Mouse (Mus musculus) gastrocnemius, adult 2 months (tissue): Measurements from ENCODE around the gene Sbno2. TPM values are rescaled to one million over a fixed set of nuclear protein-coding genes. Genes with fewer than 3 reads are reported as not detected.

Source experiments
- DNase-seq: peaks from one replicate; pipeline ENCODE4 v3.0.0; 2022
- H3K27ac ChIP-seq: fragments of 200-600 bp; 2 replicates; pipeline ENCODE4 v1.8.1; 2022; ENCODE audit warnings: mild to moderate bottlenecking
- H3K4me3 ChIP-seq: fragments of 200-600 bp; 2 replicates; pipeline ENCODE4 v1.8.1; 2022; ENCODE audit warnings: mild to moderate bottlenecking, moderate library complexity
- CTCF ChIP-seq: fragments of 200-600 bp; IDR thresholded peaks from 2 replicates; pipeline ENCODE4 v1.8.1; 2022; ENCODE audit warnings: antibody characterized with exemption, mild to moderate bottlenecking, moderate library complexity
- intact Hi-C: fragments of 180-260 bp; cut with DNase I; formaldehyde crosslinking; loops from one replicate; pipeline ENCODE4 v1.15.1; 2025
- total RNA-seq, 2 experiments: library from RNA; stranded (reverse); gene quantifications; 2 replicates each; pipeline ENCODE4 v1.2.3; 2021

Gene Sbno2
- total RNA-seq, 2 experiments from 2014 or later = 6.2 to 7.1 TPM

GRCm38 (mm10) chr10:80094684-80095083 is 10.7 kb downstream of the Sbno2 start:
- DNase-seq = no peak
- H3K4me3 ChIP-seq = no peak overlapping the region
- no peak for TF ChIP-seq CTCF
- intact Hi-C loops = no loop called here
- H3K27ac ChIP-seq = peak overlapping the region; percentile 54; the same call in 1 of the 2 replicates

- TF ChIP-seq CTCF = no peak
- Histone ChIP-seq H3K4me3 (no peak overlapping the region), H3K27ac (no peak overlapping the region; the same call in 1 of the 2 replicates)
- no peak for DNase-seq
- intact Hi-C loops = no loop called here
Observed at GRCm38 (mm10) chr10:80094085-80094484, 11.3 kb downstream of the Sbno2 start.

GRCm38 (mm10) chr10:80092690-80093089 is 12.7 kb downstream of the Sbno2 start:
- intact Hi-C loops = no loop called here
- DNase-seq = no peak
- Histone ChIP-seq H3K27ac (no peak overlapping the region; the same call in 1 of the 2 replicates), H3K4me3 (no peak overlapping the region)
- TF ChIP-seq CTCF = no peak

- H3K4me3 ChIP-seq = no peak overlapping the region
- intact Hi-C loops = no loop called here
- no peak for DNase-seq
- no peak for TF ChIP-seq CTCF
- H3K27ac ChIP-seq = 0 out of 2 replicates have a peak overlapping the region, but pooled peaks have one; percentile 21
Observed at GRCm38 (mm10) chr10:80091527-80091926, 13.8 kb downstream of the Sbno2 start.

- intact Hi-C loops = no loop called here
- Histone ChIP-seq H3K4me3 (no peak overlapping the region), H3K27ac (no peak overlapping the region)
- no peak for DNase-seq
- TF ChIP-seq CTCF = no peak
Observed at GRCm38 (mm10) chr10:80089146-80089545, 16.2 kb downstream of the Sbno2 start.

GRCm38 (mm10) chr10:80087483-80087882 is 17.9 kb downstream of the Sbno2 start:
- no peak overlapping the region for H3K4me3 ChIP-seq

GRCm38 (mm10) chr10:80086847-80087246 is 18.5 kb downstream of the Sbno2 start:
- no peak for TF ChIP-seq CTCF
- intact Hi-C loops = no loop called here
- peak overlapping the region; percentile 46 for H3K27ac ChIP-seq
- peak; percentile 76 for DNase-seq
- no peak overlapping the region for H3K4me3 ChIP-seq

More at GRCm38 (mm10) chr10:80087483-80087882, 17.9 kb downstream of the Sbno2 start:
- no peak for TF ChIP-seq CTCF
- intact Hi-C loops = no loop called here
- no peak for DNase-seq
- peak overlapping the region; percentile 46 for H3K27ac ChIP-seq

GRCm38 (mm10) chr10:80084817-80085487 is 20.4 kb downstream of the Sbno2 start:
- no peak for TF ChIP-seq CTCF
- peak; percentile 65 for DNase-seq
- Histone ChIP-seq H3K4me3 (no peak overlapping the region), H3K27ac (peak overlapping the region; percentile 43)
- intact Hi-C loops = no loop called here

GRCm38 (mm10) chr10:80081075-80081474 is 24.3 kb downstream of the Sbno2 start:
- H3K27ac ChIP-seq = no peak overlapping the region
- intact Hi-C loops = no loop called here

GRCm38 (mm10) chr10:80080396-80081070 is 24.8 kb downstream of the Sbno2 start:
- intact Hi-C loops = no loop called here

More at GRCm38 (mm10) chr10:80081075-80081474, 24.3 kb downstream of the Sbno2 start:
- no peak overlapping the region for H3K4me3 ChIP-seq
- no peak for DNase-seq
- no peak for TF ChIP-seq CTCF

GRCm38 (mm10) chr10:80078366-80078765 is 27.0 kb downstream of the Sbno2 start:
- no peak for TF ChIP-seq CTCF
- intact Hi-C loops = no loop called here
- Histone ChIP-seq H3K27ac (no peak overlapping the region), H3K4me3 (no peak overlapping the region)
- DNase-seq = no peak

More at GRCm38 (mm10) chr10:80080396-80081070, 24.8 kb downstream of the Sbno2 start:
- no peak for DNase-seq
- no peak overlapping the region for H3K4me3 ChIP-seq
- no peak for TF ChIP-seq CTCF
- no peak overlapping the region for H3K27ac ChIP-seq

GRCm38 (mm10) chr10:80077312-80077711 is 28.1 kb downstream of the Sbno2 start:
- no peak for TF ChIP-seq CTCF
- Histone ChIP-seq H3K4me3 (no peak overlapping the region), H3K27ac (no peak overlapping the region)
- intact Hi-C loops = no loop called here
- DNase-seq = no peak

- no peak for DNase-seq
- peak overlapping the region; percentile 89 for H3K27ac ChIP-seq
- H3K4me3 ChIP-seq = no peak overlapping the region
- TF ChIP-seq CTCF = no peak
- intact Hi-C loops = no loop called here
Observed at GRCm38 (mm10) chr10:80076386-80076785, 29.0 kb downstream of the Sbno2 start.

GRCm38 (mm10) chr10:80075924-80076323 is 29.4 kb downstream of the Sbno2 start:
- TF ChIP-seq CTCF = no peak
- intact Hi-C loops = no loop called here
- Histone ChIP-seq H3K27ac (peak overlapping the region; percentile 89), H3K4me3 (no peak overlapping the region)
- no peak for DNase-seq
